Mouse (Mus musculus) thymus, adult 2 months (tissue): ENCODE results near the gene Ncmap.

Source experiments
- CTCF ChIP-seq: fragments of 200-500 bp; IDR thresholded peaks from 2 replicates; pipeline ENCODE4 v1.5.1; 2012; ENCODE audit warnings: mild to moderate bottlenecking, control low read depth, low read length, moderate library complexity, borderline replicate concordance; ENCODE audit not compliant: control insufficient read depth, poor library complexity, insufficient read depth; ENCODE audit errors: extremely low read depth
- POLR2A ChIP-seq: fragments of 200-500 bp; IDR thresholded peaks from 2 replicates; pipeline ENCODE4 v1.6.1; 2012; ENCODE audit warnings: mild to moderate bottlenecking, low read length, control low read depth, moderate library complexity; ENCODE audit not compliant: control insufficient read depth, poor library complexity, insufficient read depth; ENCODE audit errors: extremely low read depth

GRCm38 (mm10) chr4:135425625-135426024, 27.6 kb upstream of the Ncmap start:
- TF ChIP-seq CTCF (no peak), POLR2A (no peak)
